Mouse (Mus musculus) testis, adult 2 months (tissue): ENCODE measurements at regions not wholly inside any gene's neighbourhood (a gene's known extent, or its start where the extent isn't known, plus 50 kb on each side); places are given as distances from the start of the nearest gene placed in this dataset.

Experiments
- CTCF ChIP-seq: fragments of 200-500 bp; IDR thresholded peaks from 2 replicates; pipeline ENCODE4 v1.5.1; 2012; ENCODE audit warnings: low read depth, mild to moderate bottlenecking, inconsistent platforms, low read length, moderate library complexity; ENCODE audit not compliant: control insufficient read depth, insufficient read depth, insufficient replicate concordance
- POLR2A ChIP-seq: fragments of 200-500 bp; IDR thresholded peaks from 2 replicates; pipeline ENCODE4 v1.6.1; 2012; ENCODE audit warnings: low read depth, mild to moderate bottlenecking, inconsistent platforms, low read length, moderate library complexity; ENCODE audit not compliant: control insufficient read depth

GRCm38 (mm10) chr8:12137913-12138312, 140.7 kb upstream of the A230072I06Rik start:
- TF ChIP-seq POLR2A (no peak), CTCF (no peak)
